Mouse (Mus musculus) forebrain, embryonic 12.5 days (tissue): ENCODE measurements at regions not wholly inside any gene's neighbourhood (a gene's known extent, or its start where the extent isn't known, plus 50 kb on each side); places are given as distances from the start of the nearest gene placed in this dataset.

Source experiments
- ATAC-seq: fragments of 200-750 bp; cut with Nextera tagmentation; 2 replicates; pipeline ENCODE4 v1.8.0; 2017; ENCODE audit warnings: moderate TSS enrichment; ENCODE audit not compliant: low FRiP score
- H3K27ac ChIP-seq: fragments of 300-500 bp; sonication (generic); 2 replicates; pipeline ENCODE4 v1.5.1; 2016; ENCODE audit warnings: mild to moderate bottlenecking
- H3K27me3 ChIP-seq: fragments of 300-500 bp; sonication (generic); 2 replicates; pipeline ENCODE4 v1.6.1; 2016; ENCODE audit warnings: mild to moderate bottlenecking
- H3K36me3 ChIP-seq: fragments of 300-500 bp; sonication (generic); replicated peaks from 2 replicates; pipeline ENCODE4 v1.6.1; 2016; ENCODE audit warnings: mild to moderate bottlenecking
- H3K4me1 ChIP-seq: fragments of 300-500 bp; sonication (generic); 2 replicates; pipeline ENCODE4 v1.6.1; 2016
- H3K4me2 ChIP-seq: fragments of 300-500 bp; sonication (generic); 2 replicates; pipeline ENCODE4 v1.6.1; 2016; ENCODE audit warnings: mild to moderate bottlenecking, moderate library complexity
- H3K4me3 ChIP-seq: fragments of 300-500 bp; sonication (generic); replicated peaks from 2 replicates; pipeline ENCODE4 v1.5.1; 2016; ENCODE audit warnings: mild to moderate bottlenecking
- H3K9ac ChIP-seq: fragments of 300-500 bp; sonication (generic); 2 replicates; pipeline ENCODE4 v1.6.1; 2016; ENCODE audit warnings: mild to moderate bottlenecking
- H3K9me3 ChIP-seq: fragments of 300-500 bp; sonication (generic); 2 replicates; pipeline ENCODE4 v1.6.1; 2016
- WGBS: fragments of 180-500 bp; shearing (Covaris S2); methylation state at CpG from one replicate; pipeline ENCODE4 v1.1.7; 2016; 5-methylcytosine and 5-hydroxymethylcytosine counted together

GRCm38 (mm10) chr3:133758421-133758820 is 213.5 kb upstream of the Tet2 start:
- H3K27me3 ChIP-seq, result no peaks in the 10 kb centered on the region
- no peak overlapping the region for H3K9ac ChIP-seq
- no peak for ATAC-seq
- WGBS, result 49% methylated on average over 4 of the region's 4 CpGs
- no peak overlapping the region for H3K27ac ChIP-seq
- no peak overlapping the region for H3K4me2 ChIP-seq
- H3K9me3 ChIP-seq, result no peaks in the 10 kb centered on the region
- H3K36me3 ChIP-seq, result no peaks in the 10 kb centered on the region
- H3K4me1 ChIP-seq, result peaks cover 18% of the 10 kb centered on the region
- H3K4me3 ChIP-seq, result no peak overlapping the region

- H3K9me3 ChIP-seq, result no peaks in the 10 kb centered on the region
- peaks cover 10% of the 10 kb centered on the region for H3K4me1 ChIP-seq
- no peaks in the 10 kb centered on the region for H3K27me3 ChIP-seq
- no peak overlapping the region for H3K9ac ChIP-seq
- H3K4me2 ChIP-seq, result no peak overlapping the region
- no peak overlapping the region for H3K4me3 ChIP-seq
- no peak overlapping the region for H3K27ac ChIP-seq
- no peak for ATAC-seq
- WGBS, result 79% methylated on average over 2 of the region's 2 CpGs
- no peaks in the 10 kb centered on the region for H3K36me3 ChIP-seq
Observed at GRCm38 (mm10) chr3:133759611-133760010, 214.7 kb upstream of the Tet2 start.

DNA sequence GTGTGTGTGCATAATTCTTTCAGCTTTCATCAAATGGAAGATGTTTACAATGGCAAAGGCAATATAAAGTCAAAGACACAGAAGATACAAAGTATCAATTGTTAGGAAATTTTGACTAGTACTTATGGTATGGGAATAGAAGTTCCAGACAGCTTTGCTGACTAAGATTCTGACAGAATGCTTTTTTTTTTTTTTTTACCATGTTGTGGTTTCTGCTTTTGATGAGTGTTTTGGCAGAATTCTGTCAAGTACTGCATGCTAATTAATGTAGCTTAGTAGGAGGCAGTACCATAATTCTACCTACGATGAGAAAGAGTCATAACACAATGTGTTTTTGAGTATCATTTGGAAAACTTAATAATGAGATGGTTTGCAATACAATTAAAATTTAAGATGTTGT is 215.3 kb upstream of the Tet2 start:
- H3K4me3 ChIP-seq, result no peak overlapping the region
- no peak overlapping the region for H3K4me2 ChIP-seq
- no peaks in the 10 kb centered on the region for H3K9me3 ChIP-seq
- no peak for ATAC-seq
- WGBS, result 82% methylated on average over 1 of the region's 1 CpGs
- H3K27me3 ChIP-seq, result no peaks in the 10 kb centered on the region
- H3K27ac ChIP-seq, result no peak overlapping the region
- H3K4me1 ChIP-seq, result peaks cover 5% of the 10 kb centered on the region; the same call in 1 of the 2 replicates
- H3K9ac ChIP-seq, result no peak overlapping the region
- H3K36me3 ChIP-seq, result no peaks in the 10 kb centered on the region

- H3K36me3 ChIP-seq, result no peaks in the 10 kb centered on the region
Observed at GRCm38 (mm10) chr3:133763721-133764120, 218.8 kb upstream of the Tet2 start.

GRCm38 (mm10) chr3:133773490-133773889 is 228.6 kb upstream of the Tet2 start:
- H3K9ac ChIP-seq, result no peak overlapping the region
- H3K4me3 ChIP-seq, result no peak overlapping the region
- H3K4me2 ChIP-seq, result no peak overlapping the region
- 88% methylated on average over 2 of the region's 2 CpGs for WGBS
- no peak for ATAC-seq
- no peaks in the 10 kb centered on the region for H3K27me3 ChIP-seq
- no peaks in the 10 kb centered on the region for H3K9me3 ChIP-seq
- no peak overlapping the region for H3K27ac ChIP-seq
- H3K4me1 ChIP-seq, result no peaks in the 10 kb centered on the region
- H3K36me3 ChIP-seq, result no peaks in the 10 kb centered on the region

More at GRCm38 (mm10) chr3:133763721-133764120, 218.8 kb upstream of the Tet2 start:
- Histone ChIP-seq H3K4me3 (no peak overlapping the region), H3K27me3 (no peaks in the 10 kb centered on the region), H3K9me3 (no peaks in the 10 kb centered on the region), H3K4me2 (no peak overlapping the region), H3K27ac (no peak overlapping the region), H3K4me1 (no peaks in the 10 kb centered on the region), H3K9ac (no peak overlapping the region)
- no peak for ATAC-seq

- Histone ChIP-seq H3K4me2 (no peak overlapping the region), H3K4me3 (no peak overlapping the region), H3K27me3 (no peaks in the 10 kb centered on the region), H3K36me3 (no peaks in the 10 kb centered on the region), H3K9ac (no peak overlapping the region), H3K9me3 (no peaks in the 10 kb centered on the region), H3K4me1 (no peaks in the 10 kb centered on the region), H3K27ac (no peak overlapping the region)
- WGBS, result 76% methylated on average over 3 of the region's 3 CpGs
- no peak for ATAC-seq
Observed at GRCm38 (mm10) chr3:133774229-133774628, 229.3 kb upstream of the Tet2 start.

- H3K4me3 ChIP-seq, result no peak overlapping the region
- ATAC-seq, result no peak
- H3K27me3 ChIP-seq, result no peaks in the 10 kb centered on the region
- H3K9me3 ChIP-seq, result no peaks in the 10 kb centered on the region
- no peaks in the 10 kb centered on the region for H3K36me3 ChIP-seq
- no peaks in the 10 kb centered on the region for H3K4me1 ChIP-seq
- no peak overlapping the region for H3K9ac ChIP-seq
- H3K4me2 ChIP-seq, result no peak overlapping the region
- H3K27ac ChIP-seq, result no peak overlapping the region
- 54% methylated on average over 3 of the region's 4 CpGs for WGBS
Observed at GRCm38 (mm10) chr3:133776013-133776412, 231.1 kb upstream of the Tet2 start.

DNA sequence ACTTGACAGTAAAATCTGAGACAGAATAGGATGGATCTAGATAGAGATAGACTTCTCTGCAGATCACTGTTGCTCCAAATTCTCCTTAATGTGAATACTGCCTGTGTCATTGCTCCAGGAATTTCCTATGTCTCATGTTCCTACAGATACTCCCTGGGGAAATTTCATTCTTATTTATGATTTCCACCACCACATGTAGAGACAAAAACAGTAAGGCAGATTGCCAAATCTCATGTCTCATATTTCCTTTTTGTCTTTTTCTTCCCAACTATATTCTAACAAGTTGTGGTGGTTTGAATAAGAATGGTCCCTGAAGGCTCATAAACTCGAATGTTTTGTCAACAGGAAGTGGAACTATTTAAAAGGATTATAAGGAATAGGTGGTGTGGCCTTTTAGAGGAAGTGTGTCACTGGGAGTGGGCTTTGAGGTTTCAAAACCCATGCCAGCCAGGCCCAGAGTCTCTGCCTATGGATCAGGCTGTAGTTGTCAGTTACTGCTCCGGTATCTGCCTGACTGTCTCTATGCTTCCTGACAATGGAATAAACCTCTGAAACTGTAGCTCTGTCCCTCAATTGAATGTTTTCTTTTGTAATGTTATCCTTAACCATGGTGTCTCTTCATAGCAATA is 234.3 kb upstream of the Tet2 start:
- no peak overlapping the region for H3K9ac ChIP-seq
- no peak overlapping the region for H3K27ac ChIP-seq
- ATAC-seq, result no peak
- no peaks in the 10 kb centered on the region for H3K4me1 ChIP-seq
- no peak overlapping the region for H3K4me3 ChIP-seq
- H3K9me3 ChIP-seq, result no peaks in the 10 kb centered on the region
- 83% methylated on average over 2 of the region's 2 CpGs for WGBS
- no peak overlapping the region for H3K4me2 ChIP-seq
- no peaks in the 10 kb centered on the region for H3K27me3 ChIP-seq
- no peaks in the 10 kb centered on the region for H3K36me3 ChIP-seq

- H3K4me3 ChIP-seq, result no peak overlapping the region
- H3K27ac ChIP-seq, result no peak overlapping the region
- H3K36me3 ChIP-seq, result no peaks in the 10 kb centered on the region
- H3K4me1 ChIP-seq, result no peaks in the 10 kb centered on the region
- no peaks in the 10 kb centered on the region for H3K27me3 ChIP-seq
- no peak overlapping the region for H3K4me2 ChIP-seq
- WGBS, result 86% methylated on average over 1 of the region's 1 CpGs
- H3K9ac ChIP-seq, result no peak overlapping the region
- ATAC-seq, result no peak
- H3K9me3 ChIP-seq, result no peaks in the 10 kb centered on the region
Observed at GRCm38 (mm10) chr3:133783060-133783459, 238.1 kb upstream of the Tet2 start.

DNA sequence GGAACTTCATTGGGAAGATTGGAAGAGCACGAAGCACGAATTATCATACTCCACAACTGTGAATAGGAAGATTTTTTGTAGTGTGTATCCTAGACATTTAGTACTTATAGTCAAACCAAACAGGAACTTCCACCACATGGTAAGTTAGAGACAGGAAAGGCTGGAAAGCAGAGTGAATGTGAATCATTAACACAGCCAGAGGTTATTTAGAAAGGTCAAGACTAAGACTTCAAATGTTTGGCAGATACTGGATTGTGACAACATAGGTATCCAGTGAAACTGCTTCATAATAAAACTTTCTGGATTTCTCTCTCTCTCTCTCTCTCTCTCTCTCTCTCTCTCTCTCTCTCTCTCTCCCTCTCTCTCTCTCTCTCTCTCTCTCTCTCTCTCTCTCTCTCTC is 246.4 kb upstream of the Tet2 start:
- Histone ChIP-seq H3K4me1 (no peaks in the 10 kb centered on the region), H3K4me3 (no peak overlapping the region), H3K4me2 (no peak overlapping the region), H3K9ac (no peak overlapping the region), H3K27ac (no peak overlapping the region), H3K36me3 (no peaks in the 10 kb centered on the region), H3K27me3 (no peaks in the 10 kb centered on the region), H3K9me3 (no peaks in the 10 kb centered on the region)
- ATAC-seq, result no peak
- 92% methylated on average over 2 of the region's 2 CpGs for WGBS

DNA sequence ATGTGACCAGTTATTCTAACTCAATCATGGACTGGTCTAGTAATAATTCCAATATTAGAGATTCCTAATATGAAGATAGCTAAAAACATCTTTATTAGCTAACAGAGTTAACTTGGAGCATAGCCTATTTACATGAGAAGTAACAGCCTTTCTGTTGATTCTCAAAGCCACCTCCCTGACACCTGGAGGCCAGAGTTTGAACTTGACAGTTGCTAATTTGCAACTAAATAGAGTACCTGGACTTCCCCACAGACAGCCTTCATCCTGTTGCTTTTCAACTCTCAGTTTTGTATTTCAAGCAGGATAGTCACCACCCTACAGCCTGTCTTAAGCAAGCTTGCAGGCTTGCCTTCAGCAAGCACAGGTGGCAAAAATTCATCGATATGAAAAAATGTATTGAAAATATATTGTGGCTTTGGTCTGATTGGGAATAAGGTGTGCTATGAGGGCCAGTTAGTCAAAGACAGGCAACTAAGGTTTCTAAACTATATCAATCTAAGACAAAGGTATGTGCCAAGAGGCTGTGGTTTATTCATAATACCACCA is 264.1 kb upstream of the Tet2 start:
- 89% methylated on average over 1 of the region's 1 CpGs for WGBS

GRCm38 (mm10) chr3:133818966-133819700 is 274.2 kb upstream of the Tet2 start:
- H3K9ac ChIP-seq, result no peak overlapping the region
- WGBS, result 78% methylated on average over 4 of the region's 4 CpGs
- H3K27ac ChIP-seq, result no peak overlapping the region
- no peaks in the 10 kb centered on the region for H3K9me3 ChIP-seq
- no peaks in the 10 kb centered on the region for H3K27me3 ChIP-seq
- H3K36me3 ChIP-seq, result no peaks in the 10 kb centered on the region
- no peak for ATAC-seq
- no peaks in the 10 kb centered on the region for H3K4me1 ChIP-seq
- H3K4me3 ChIP-seq, result no peak overlapping the region
- H3K4me2 ChIP-seq, result no peak overlapping the region

More for the DNA sequence above, 264.1 kb upstream of the Tet2 start:
- H3K4me1 ChIP-seq, result no peaks in the 10 kb centered on the region
- no peak overlapping the region for H3K4me3 ChIP-seq
- no peaks in the 10 kb centered on the region for H3K36me3 ChIP-seq
- H3K4me2 ChIP-seq, result no peak overlapping the region
- no peak overlapping the region for H3K9ac ChIP-seq
- ATAC-seq, result no peak
- no peak overlapping the region for H3K27ac ChIP-seq
- no peaks in the 10 kb centered on the region for H3K27me3 ChIP-seq
- H3K9me3 ChIP-seq, result no peaks in the 10 kb centered on the region
